In genomic region chr8:125782161-125782560, GRCm38 (mm10) we compare ENCODE assay signal across 17 mouse cellular contexts. TPM values are rescaled to one million over a fixed set of nuclear protein-coding genes. Genes with fewer than 3 reads are reported as not detected.
DNase-seq lines count a peak whose midpoint lies in the region; ATAC-seq and TF ChIP-seq lines count a peak whose summit lies in the region.
"Had no signal": no experiment of that assay in that cellular context is flagged by ENCODE, and none has a peak within 500 bp of the region (broad histone marks: within the 10 kb centered on the region; RNA-seq: fewer than 3 reads in every experiment).

No protein-coding gene starts in this region.

- H3K4me1 ChIP-seq in intestine, embryonic 14.5 days (replicated peaks; ENCODE audit: control insufficient read depth, insufficient read depth, low read length), result no peaks in the 10 kb centered on the region
- H3K4me1 ChIP-seq in intestine, embryonic 15.5 days (replicated peaks), result 0 out of 2 replicates have a peak, but pooled peaks cover 3% of the 10 kb centered on the region
- peaks cover 35% of the 10 kb centered on the region for H3K4me1 ChIP-seq in kidney, embryonic 15.5 days
- H3K4me1 ChIP-seq: hindbrain, embryonic 15.5 days; midbrain, embryonic 12.5 days; neural tube, embryonic 15.5 days had no signal

- CTCF ChIA-PET in Patski (lab: Charles Lee), result no interaction called here

- in situ Hi-C loops in Patski (cut with MboI; ENCODE audit: low pct_unique_long_range_greater_than_20kb), result no loop called here

- WGBS in intestine, embryonic 14.5 days, result 55% methylated on average over 3 of the region's 3 CpGs
- 49% methylated on average over 3 of the region's 3 CpGs for WGBS in intestine, embryonic 15.5 days
- WGBS in kidney, embryonic 15.5 days, result 60% methylated on average over 3 of the region's 3 CpGs

- POLR2A ChIA-PET in Patski (lab: Charles Lee), result no interaction called here

- TF ChIP-seq CTCF in Patski (IDR thresholded peaks at IDR 0.05), result no peak

- no peaks in the 10 kb centered on the region for H3K27me3 ChIP-seq in intestine, embryonic 14.5 days (replicated peaks; ENCODE audit: control insufficient read depth, insufficient read depth, low read length)
- H3K27me3 ChIP-seq in intestine, embryonic 15.5 days (replicated peaks), result no peaks in the 10 kb centered on the region
- H3K27me3 ChIP-seq in Patski, result no peaks in the 10 kb centered on the region
- no peaks in the 10 kb centered on the region for H3K27me3 ChIP-seq in kidney, embryonic 15.5 days
- H3K27me3 ChIP-seq: forebrain, embryonic 12.5 days; heart, embryonic 12.5 days; hindbrain, embryonic 15.5 days; liver, embryonic 13.5 days; midbrain, embryonic 12.5 days; neural tube, embryonic 15.5 days had no signal

- no peak overlapping the region for H3K9ac ChIP-seq in intestine, embryonic 14.5 days (ENCODE audit: low read length)
- H3K9ac ChIP-seq in intestine, embryonic 15.5 days, result no peak overlapping the region
- no peak overlapping the region for H3K9ac ChIP-seq in kidney, embryonic 15.5 days
- H3K9ac ChIP-seq: forebrain, embryonic 12.5 days; heart, embryonic 12.5 days; hindbrain, embryonic 15.5 days; liver, embryonic 13.5 days; midbrain, embryonic 12.5 days; neural tube, embryonic 15.5 days had no signal

- H3K27ac ChIP-seq in intestine, embryonic 14.5 days (ENCODE audit: low read depth), result no peak overlapping the region
- no peak overlapping the region for H3K27ac ChIP-seq in intestine, embryonic 15.5 days
- no peak overlapping the region for H3K27ac ChIP-seq in kidney, embryonic 15.5 days
- H3K27ac ChIP-seq: forebrain, embryonic 12.5 days; hindbrain, embryonic 15.5 days; liver, embryonic 13.5 days; midbrain, embryonic 12.5 days; neural tube, embryonic 15.5 days had no signal

- 0 out of 2 replicates have a peak, but pooled peaks have one; percentile 28 for ATAC-seq in intestine, embryonic 14.5 days (replicated peaks; ENCODE audit: low FRiP score, low TSS enrichment, low read depth)
- ATAC-seq in intestine, embryonic 15.5 days, result no peak
- peak; percentile 42 for ATAC-seq in Patski
- peak; percentile 53; the same call in 1 of the 2 replicates for ATAC-seq in kidney, embryonic 15.5 days (replicated peaks; ENCODE audit: low FRiP score)
- no peak for ATAC-seq in granulocyte monocyte progenitor cell, adult 5-6 weeks (replicated peaks; ENCODE audit: poor library complexity, severe bottlenecking)

- no peaks in the 10 kb centered on the region for H3K9me3 ChIP-seq in intestine, embryonic 14.5 days (ENCODE audit: control insufficient read depth, low read length)
- no peaks in the 10 kb centered on the region for H3K9me3 ChIP-seq in intestine, embryonic 15.5 days
- H3K9me3 ChIP-seq in kidney, embryonic 15.5 days (replicated peaks), result no peaks in the 10 kb centered on the region
- H3K9me3 ChIP-seq: forebrain, embryonic 12.5 days; heart, embryonic 12.5 days; hindbrain, embryonic 15.5 days; liver, embryonic 13.5 days; midbrain, embryonic 12.5 days; neural tube, embryonic 15.5 days had no signal

- no peak overlapping the region for H3K4me2 ChIP-seq in intestine, embryonic 14.5 days (ENCODE audit: low read length)
- H3K4me2 ChIP-seq in intestine, embryonic 15.5 days (replicated peaks), result no peak overlapping the region
- no peak overlapping the region for H3K4me2 ChIP-seq in kidney, embryonic 15.5 days
- H3K4me2 ChIP-seq: forebrain, embryonic 12.5 days; heart, embryonic 12.5 days; hindbrain, embryonic 15.5 days; liver, embryonic 13.5 days; midbrain, embryonic 12.5 days; neural tube, embryonic 15.5 days had no signal

- no peak for DNase-seq in intestine, embryonic 14.5 days (ENCODE audit: low spot score)
- DNase-seq in 3T3-L1 (ENCODE audit: low read depth, low spot score) (peak; percentile 37), Patski (ENCODE audit: low read depth, low spot score) (no peak)
- DNase-seq in neural tube, embryonic 10.5 days (ENCODE audit: extremely low spot score, low spot score), result no peak
- DNase-seq in gastrocnemius, adult 8-10 months (ENCODE audit: low spot score in 2 of 2), result no peak
- DNase-seq: cerebellum, adult 18-20 months; left cerebral cortex, postnatal 4 days; liver, embryonic 13.5 days; thymus, postnatal 36 days had no signal

- H3K36me3 ChIP-seq in intestine, embryonic 14.5 days (ENCODE audit: control insufficient read depth, insufficient read depth, low read length), result no peaks in the 10 kb centered on the region
- no peaks in the 10 kb centered on the region for H3K36me3 ChIP-seq in intestine, embryonic 15.5 days
- H3K36me3 ChIP-seq in kidney, embryonic 15.5 days, result no peaks in the 10 kb centered on the region
- H3K36me3 ChIP-seq: forebrain, embryonic 12.5 days; heart, embryonic 12.5 days; hindbrain, embryonic 15.5 days; liver, embryonic 13.5 days; midbrain, embryonic 12.5 days had no signal

- no peak overlapping the region for H3K4me3 ChIP-seq in intestine, embryonic 14.5 days (ENCODE audit: low read depth, low read length)
- no peak overlapping the region for H3K4me3 ChIP-seq in intestine, embryonic 15.5 days (replicated peaks)
- no peak overlapping the region for H3K4me3 ChIP-seq in kidney, embryonic 15.5 days (replicated peaks)
- H3K4me3 ChIP-seq: forebrain, embryonic 12.5 days; heart, embryonic 12.5 days; hindbrain, embryonic 15.5 days; liver, embryonic 13.5 days; midbrain, embryonic 12.5 days; neural tube, embryonic 15.5 days had no signal

RNA-seq across cellular contexts. Expression of gene Ntpcr, which starts 52.4 kb away (rescaled TPM):
- polyA plus RNA-seq in intestine, embryonic 14.5 days (2014; fragmentation: Nextera tagmentation; extraction: Ambion mirVana), result 34.8 and 35.7 TPM in 2 replicates
- polyA plus RNA-seq in intestine, embryonic 15.5 days (2015; fragmentation: Nextera tagmentation; extraction: Ambion mirVana), result 27.7 and 31.2 TPM in 2 replicates
- 52.4 TPM for polyA plus RNA-seq in Patski (2021)
- 23.1 and 28.7 TPM in 2 replicates for polyA plus RNA-seq in kidney, embryonic 15.5 days (2015; fragmentation: Nextera tagmentation; extraction: Ambion mirVana)
- total RNA-seq in granulocyte monocyte progenitor cell, adult 5-6 weeks (2014; fragmentation: Nextera tagmentation), result 41.3 and 44.3 TPM in 2 replicates
- 41.6 and 43.7 TPM in 2 replicates for total RNA-seq in granulocyte monocyte progenitor cell, adult 5-6 weeks (2017)
- 10 to 100 TPM; 10.1 to 13.7 (median 11.4) TPM for total RNA-seq in gastrocnemius, adult 8-10 months (2022)

Comparison
In these comparisons a context has a peak if more than half of its experiments do, and no peak if none do; other contexts are left out.
1. ATAC-seq: peak in intestine, embryonic 14.5 days (single experiment), Patski (single experiment) and kidney, embryonic 15.5 days (single experiment); none in intestine, embryonic 15.5 days (single experiment) and granulocyte monocyte progenitor cell, adult 5-6 weeks (single experiment).